Mouse (Mus musculus): ENCODE measurements around the gene Glod4. TPM values are rescaled to one million over a fixed set of nuclear protein-coding genes. Genes with fewer than 3 reads are reported as not detected.

Glod4 gene
- total and polyA plus RNA-seq, 3 experiments = 121 to 190 (median 161) TPM

- TF ChIP-seq MAX (IDR thresholded peaks at IDR 0.05; ENCODE audit: low read length) (peak; percentile 33; the same call in 1 of the 2 replicates), ZC3H11A (IDR thresholded peaks at IDR 0.05; ENCODE audit: low read depth, low read length) (no peak), POLR2AphosphoS2 (IDR thresholded peaks at IDR 0.05; ENCODE audit: low read depth, low read length) (no peak), MXI1 (IDR thresholded peaks at IDR 0.05; ENCODE audit: low read depth, low read length) (0 out of 2 replicates have a peak, but pooled peaks have one; percentile 13), UBTF (IDR thresholded peaks at IDR 0.05; ENCODE audit: low read depth, low read length) (peak; percentile 98), NELFE (IDR thresholded peaks at IDR 0.05; ENCODE audit: low read depth, low read length) (peak; percentile 58; the same call in 1 of the 2 replicates), PAX5 (IDR thresholded peaks at IDR 0.05; ENCODE audit: low read length) (no peak), NRF1 (IDR thresholded peaks at IDR 0.05; ENCODE audit: low read depth, low read length) (peak; percentile 44; the same call in 1 of the 2 replicates), USF2 (conservative IDR thresholded peaks at IDR 0.05; ENCODE audit: low read depth, low read length) (no peak)
Measured at GRCm38 (mm10) chr11:76201761-76202674, 41.5 kb downstream of the Glod4 start (continued).

DNA sequence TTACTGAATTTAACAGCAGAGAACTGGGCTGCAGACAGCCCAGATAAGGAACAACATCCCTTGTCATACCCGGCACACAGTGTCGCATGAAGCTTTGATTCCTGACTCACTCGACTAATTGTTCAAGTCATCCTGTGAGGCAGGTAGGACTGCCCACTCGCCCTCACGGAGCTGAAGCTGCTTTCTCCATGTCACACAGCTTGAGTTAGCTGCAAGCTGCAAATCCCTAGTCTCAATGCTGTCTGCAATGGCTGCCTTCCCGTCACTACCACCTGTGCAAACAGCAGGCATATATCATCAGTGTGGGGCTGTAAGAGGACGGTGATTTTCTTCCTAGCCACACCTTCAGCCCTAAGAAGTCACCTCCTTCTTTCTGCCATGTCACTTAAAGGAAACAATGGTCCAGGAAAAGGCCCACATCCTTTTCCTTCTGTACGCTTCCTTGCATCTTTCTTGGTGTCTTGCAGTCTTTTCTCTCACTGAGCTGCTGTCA is 46.5 kb downstream of the Glod4 start:
- H3K27me3 ChIP-seq (replicated peaks) = peaks cover 17% of the 10 kb centered on the region
- H3K27ac ChIP-seq (ENCODE audit: insufficient read depth, low read depth) = no peak overlapping the region
- dilution Hi-C loops (cut with MboI; ENCODE audit: extremely low pct_ligation_motif_present, extremely low pct_unique_long_range_greater_than_20kb, low sequenced_read_pairs) = no loop called here
- H3K9ac ChIP-seq (ENCODE audit: insufficient read depth, low read depth) = no peak overlapping the region
- H3K9me3 ChIP-seq (replicated peaks; ENCODE audit: low read length) = no peaks in the 10 kb centered on the region
- peaks cover 4 to 6% of the 10 kb centered on the region in 2 experiments; a peak in 3 of 4 replicates for H3K4me1 ChIP-seq (ENCODE audit: control insufficient read depth in 1 of 2, insufficient read depth in 2 of 2)
- no peak overlapping the region for H3K4me3 ChIP-seq (replicated peaks in 1 of 3; ENCODE audit: low read depth in 2 of 3, low read length in 2 of 3, poor library complexity in 1 of 3)
- no peak for DNase-seq (ENCODE audit: extremely low read depth)
- H3K4me2 ChIP-seq (ENCODE audit: insufficient read depth, low read depth, poor library complexity, severe bottlenecking) = no peak overlapping the region
- TF ChIP-seq ETS1 (conservative IDR thresholded peaks at IDR 0.05; ENCODE audit: low read depth, low read length) (no peak), HCFC1 (IDR thresholded peaks at IDR 0.05; ENCODE audit: low read depth, low read length) (no peak), MAFK (IDR thresholded peaks at IDR 0.05; ENCODE audit: insufficient replicate concordance, low read length) (no peak), ELF1 (IDR thresholded peaks at IDR 0.05; ENCODE audit: low read depth, low read length) (no peak), ZKSCAN1 (IDR thresholded peaks at IDR 0.05; ENCODE audit: borderline replicate concordance, low read depth, low read length) (no peak), IRF4 (IDR thresholded peaks at IDR 0.05; ENCODE audit: low read depth, low read length) (no peak), GABPA (IDR thresholded peaks at IDR 0.05; ENCODE audit: insufficient replicate concordance, low read depth, low read length) (no peak), TCF12 (IDR thresholded peaks at IDR 0.05; ENCODE audit: low read depth, low read length) (no peak), CTCF (conservative IDR thresholded peaks at IDR 0.05 in 1 of 2, IDR thresholded peaks at IDR 0.05 in 1 of 2; ENCODE audit: low read depth in 2 of 2, low read length in 2 of 2) (no peak), POLR2A (IDR thresholded peaks at IDR 0.05; ENCODE audit: low read depth, low read length) (no peak), MYC (IDR thresholded peaks at IDR 0.05; ENCODE audit: low read depth, low read length) (no peak), JUND (conservative IDR thresholded peaks at IDR 0.05; ENCODE audit: low read depth, low read length) (no peak), CHD2 (IDR thresholded peaks at IDR 0.05; ENCODE audit: low read length) (no peak), KAT2A (IDR thresholded peaks at IDR 0.05; ENCODE audit: insufficient replicate concordance, low read length) (no peak), RCOR1 (conservative IDR thresholded peaks at IDR 0.05; ENCODE audit: low read depth, low read length) (no peak), ZMIZ1 (IDR thresholded peaks at IDR 0.05; ENCODE audit: low read depth, low read length) (no peak), RAD21 (IDR thresholded peaks at IDR 0.05; ENCODE audit: low read depth, low read length) (no peak), MAX (IDR thresholded peaks at IDR 0.05; ENCODE audit: low read length) (no peak)
- H3K79me2 ChIP-seq (replicated peaks; ENCODE audit: control insufficient read depth, extremely low read depth, insufficient read depth, poor library complexity, severe bottlenecking) = no peaks in the 10 kb centered on the region
- H3K36me3 ChIP-seq (replicated peaks in 1 of 2; ENCODE audit: control insufficient read depth in 1 of 2, insufficient read depth in 1 of 2, low read length in 1 of 2) = no peaks in the 10 kb centered on the region
- in situ Hi-C loops (cut with MboI; ENCODE audit: low pct_ligation_motif_present, low pct_unique_long_range_greater_than_20kb, low sequenced_read_pairs) = no loop called here

All from CH12.LX (cell line).